Mouse (Mus musculus) thymus, adult 2 months (tissue): ENCODE measurements around the gene Tmem101.
"Not testable (repeated sequence)": the region's sequence is repeated elsewhere in the genome, so short reads cannot be mapped to it uniquely, and the experiment has no call there.

Experiments used
- CTCF ChIP-seq: fragments of 200-500 bp; IDR thresholded peaks from 2 replicates; pipeline ENCODE4 v1.5.1; 2012; ENCODE audit warnings: mild to moderate bottlenecking, control low read depth, low read length, moderate library complexity, borderline replicate concordance; ENCODE audit not compliant: control insufficient read depth, poor library complexity, insufficient read depth; ENCODE audit errors: extremely low read depth
- POLR2A ChIP-seq: fragments of 200-500 bp; IDR thresholded peaks from 2 replicates; pipeline ENCODE4 v1.6.1; 2012; ENCODE audit warnings: mild to moderate bottlenecking, low read length, control low read depth, moderate library complexity; ENCODE audit not compliant: control insufficient read depth, poor library complexity, insufficient read depth; ENCODE audit errors: extremely low read depth

DNA sequence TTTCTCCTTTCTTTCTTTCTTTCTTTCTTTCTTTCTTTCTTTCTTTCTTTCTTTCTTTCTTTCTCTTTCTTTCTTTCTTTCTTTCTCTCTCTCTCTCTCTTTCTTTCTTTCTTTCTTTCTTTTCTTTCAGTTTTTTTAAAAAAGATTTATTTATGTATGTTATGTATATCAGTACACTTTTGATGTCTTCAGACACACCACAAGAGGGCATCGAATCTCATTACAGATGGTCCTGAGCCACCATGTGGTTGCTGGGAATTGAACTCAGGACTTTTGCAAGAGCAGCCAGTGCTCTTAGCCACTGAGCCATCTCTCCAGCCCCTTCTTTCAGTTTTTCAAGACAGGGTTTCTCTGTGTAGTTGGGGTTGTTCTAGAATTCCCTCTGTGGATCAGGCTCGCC is 1.8 kb upstream of the Tmem101 start:
- not testable (repeated sequence) for TF ChIP-seq POLR2A, CTCF
